Mouse (Mus musculus) CH12.LX (cell line): ENCODE results near the gene Sfxn5. TPM values are rescaled to one million over a fixed set of nuclear protein-coding genes. Genes with fewer than 3 reads are reported as not detected.

Experiments
- DNase-seq: peaks from one replicate; pipeline ENCODE4 v3.0.0-alpha.2; 2013; ENCODE audit errors: extremely low read depth
- H3K27ac ChIP-seq: 2 replicates; pipeline ENCODE4 v1.5.1; 2012; ENCODE audit warnings: low read depth, mild to moderate bottlenecking, control low read depth, moderate library complexity; ENCODE audit not compliant: insufficient read depth
- H3K27me3 ChIP-seq: replicated peaks from 2 replicates; pipeline ENCODE3; 2012; ENCODE audit warnings: inconsistent platforms
- H3K36me3 ChIP-seq, 2 experiments: replicated peaks in 1 of 2; 2 replicates each; pipeline versions ENCODE3 to v1.6.1; 2012; ENCODE audit warnings: inconsistent platforms in 1 of 2, low read length in 1 of 2, mild to moderate bottlenecking in 1 of 2, mixed read lengths in 1 of 2, moderate library complexity in 1 of 2; ENCODE audit not compliant: control insufficient read depth in 1 of 2, insufficient read depth in 1 of 2
- H3K4me1 ChIP-seq, 2 experiments: 2 replicates each; pipeline ENCODE4 v1.6.1; 2012; ENCODE audit warnings: inconsistent platforms in 1 of 2, moderate library complexity in 1 of 2; ENCODE audit not compliant: insufficient read depth in 2 of 2, control insufficient read depth in 1 of 2
- H3K4me2 ChIP-seq: 2 replicates; pipeline ENCODE4 v1.6.1; 2012; ENCODE audit warnings: low read depth, mild to moderate bottlenecking, control low read depth; ENCODE audit not compliant: poor library complexity, insufficient read depth, severe bottlenecking
- H3K4me3 ChIP-seq, 3 experiments: fragments of 150-350 bp in 1 of 3; sonication (generic) in 1 of 3; replicated peaks in 1 of 3; 2 replicates each; pipeline versions ENCODE3 to v1.5.1; 2011 to 2012; ENCODE audit warnings: low read depth in 2 of 3, low read length in 2 of 3, mild to moderate bottlenecking in 2 of 3, moderate library complexity in 2 of 3, control low read depth in 1 of 3, improper control_type of control experiment in 1 of 3, inconsistent platforms in 1 of 3, mixed read lengths in 1 of 3; ENCODE audit not compliant: poor library complexity in 1 of 3
- H3K79me2 ChIP-seq: replicated peaks from 2 replicates; pipeline ENCODE4 v1.6.1; 2012; ENCODE audit warnings: mild to moderate bottlenecking, moderate library complexity; ENCODE audit not compliant: control insufficient read depth, poor library complexity, insufficient read depth, severe bottlenecking; ENCODE audit errors: extremely low read depth
- H3K9ac ChIP-seq: 2 replicates; pipeline ENCODE4 v1.6.1; 2012; ENCODE audit warnings: low read depth, mild to moderate bottlenecking, control low read depth, moderate library complexity; ENCODE audit not compliant: insufficient read depth
- H3K9me3 ChIP-seq: replicated peaks from 2 replicates; pipeline ENCODE3; 2012; ENCODE audit warnings: low read length, inconsistent platforms, mixed read lengths
- CHD2 ChIP-seq: IDR thresholded peaks from 2 replicates; pipeline ENCODE4 v1.6.1; 2011; ENCODE audit warnings: low read length, improper control_type of control experiment
- CTCF ChIP-seq, 2 experiments: IDR thresholded peaks in 1 of 2; conservative IDR thresholded peaks in 1 of 2; 2 replicates each; pipeline ENCODE4 v1.5.1; 2011 to 2012; ENCODE audit warnings: low read depth in 2 of 2, low read length in 2 of 2, improper control_type of control experiment in 1 of 2, inconsistent platforms in 1 of 2, mild to moderate bottlenecking in 1 of 2, moderate library complexity in 1 of 2
- E2F4 ChIP-seq: IDR thresholded peaks from 2 replicates; pipeline ENCODE4 v1.6.1; 2011; ENCODE audit warnings: low read depth, low read length, improper control_type of control experiment; ENCODE audit not compliant: insufficient replicate concordance
- EP300 ChIP-seq: IDR thresholded peaks from 2 replicates; pipeline ENCODE4 v1.6.1; 2011; ENCODE audit warnings: low read length, improper control_type of control experiment
- GABPA ChIP-seq: IDR thresholded peaks from 2 replicates; pipeline ENCODE4 v1.6.1; 2012; ENCODE audit warnings: low read depth, low read length, improper control_type of control experiment, inconsistent platforms; ENCODE audit not compliant: insufficient replicate concordance
- HCFC1 ChIP-seq: IDR thresholded peaks from 2 replicates; pipeline ENCODE4 v1.6.1; 2012; ENCODE audit warnings: low read depth, mild to moderate bottlenecking, inconsistent platforms, low read length, improper control_type of control experiment
- JUN ChIP-seq: IDR thresholded peaks from 2 replicates; pipeline ENCODE4 v1.6.1; 2011; ENCODE audit warnings: low read depth, mild to moderate bottlenecking, low read length, improper control_type of control experiment, moderate library complexity; ENCODE audit not compliant: insufficient read depth
- JUND ChIP-seq: conservative IDR thresholded peaks from 2 replicates; pipeline ENCODE4 v1.6.1; 2011; ENCODE audit warnings: low read depth, low read length, improper control_type of control experiment
- MAFK ChIP-seq: IDR thresholded peaks from 2 replicates; pipeline ENCODE4 v1.6.1; 2011; ENCODE audit warnings: low read length, improper control_type of control experiment; ENCODE audit not compliant: insufficient replicate concordance
- MAX ChIP-seq: IDR thresholded peaks from 2 replicates; pipeline ENCODE4 v1.6.1; 2011; ENCODE audit warnings: low read length, improper control_type of control experiment
- MAZ ChIP-seq: IDR thresholded peaks from 2 replicates; pipeline ENCODE4 v1.6.1; 2012; ENCODE audit warnings: low read depth, mild to moderate bottlenecking, inconsistent platforms, low read length, improper control_type of control experiment, moderate library complexity
- MYC ChIP-seq: IDR thresholded peaks from 2 replicates; pipeline ENCODE4 v1.6.1; 2011; ENCODE audit warnings: low read depth, mild to moderate bottlenecking, improper control_type of control experiment, low read length
- NELFE ChIP-seq: IDR thresholded peaks from 2 replicates; pipeline ENCODE4 v1.6.1; 2011; ENCODE audit warnings: low read depth, low read length, improper control_type of control experiment
- PAX5 ChIP-seq: IDR thresholded peaks from 2 replicates; pipeline ENCODE4 v1.6.1; 2012; ENCODE audit warnings: low read length, inconsistent platforms, mixed read lengths
- POLR2A ChIP-seq: IDR thresholded peaks from 2 replicates; pipeline ENCODE4 v1.6.1; 2011; ENCODE audit warnings: low read depth, mild to moderate bottlenecking, improper control_type of control experiment, low read length
- POLR2AphosphoS2 ChIP-seq: IDR thresholded peaks from 2 replicates; pipeline ENCODE4 v1.6.1; 2011; ENCODE audit warnings: low read depth, low read length, improper control_type of control experiment
- RAD21 ChIP-seq: IDR thresholded peaks from 2 replicates; pipeline ENCODE4 v1.6.1; 2011; ENCODE audit warnings: low read depth, mild to moderate bottlenecking, low read length, improper control_type of control experiment, moderate library complexity
- SIN3A ChIP-seq: IDR thresholded peaks from 2 replicates; pipeline ENCODE4 v1.6.1; 2012; ENCODE audit warnings: low read length, improper control_type of control experiment, inconsistent platforms
- TBP ChIP-seq: conservative IDR thresholded peaks from 2 replicates; pipeline ENCODE4 v1.6.1; 2011; ENCODE audit warnings: low read depth, low read length, improper control_type of control experiment
- TCF12 ChIP-seq: IDR thresholded peaks from 2 replicates; pipeline ENCODE4 v1.6.1; 2014; ENCODE audit warnings: low read depth, mild to moderate bottlenecking, inconsistent platforms, low read length, improper control_type of control experiment
- UBTF ChIP-seq: IDR thresholded peaks from 2 replicates; pipeline ENCODE4 v1.6.1; 2012; ENCODE audit warnings: low read depth, mild to moderate bottlenecking, inconsistent platforms, low read length, improper control_type of control experiment, moderate library complexity
- USF2 ChIP-seq: conservative IDR thresholded peaks from 2 replicates; pipeline ENCODE4 v1.6.1; 2011; ENCODE audit warnings: low read depth, low read length, improper control_type of control experiment
- ZC3H11A ChIP-seq: IDR thresholded peaks from 2 replicates; pipeline ENCODE4 v1.6.1; 2012; ENCODE audit warnings: low read depth, mild to moderate bottlenecking, inconsistent platforms, low read length, improper control_type of control experiment
- ZKSCAN1 ChIP-seq: IDR thresholded peaks from 2 replicates; pipeline ENCODE4 v1.6.1; 2012; ENCODE audit warnings: low read depth, inconsistent platforms, low read length, improper control_type of control experiment, borderline replicate concordance
- ZMIZ1 ChIP-seq: IDR thresholded peaks from 2 replicates; pipeline ENCODE4 v1.6.1; 2012; ENCODE audit warnings: low read depth, mild to moderate bottlenecking, inconsistent platforms, low read length, improper control_type of control experiment
- ZNF384 ChIP-seq: IDR thresholded peaks from 2 replicates; pipeline ENCODE4 v1.6.1; 2012; ENCODE audit warnings: low read depth, low read length, improper control_type of control experiment, inconsistent platforms
- dilution Hi-C: fragments of 300-500 bp; cut with MboI; formaldehyde crosslinking; loops from 2 replicates; pipeline ENCODE4 v1.14.3; 2020; ENCODE audit warnings: low sequenced_read_pairs; ENCODE audit not compliant: extremely low pct_unique_long_range_greater_than_20kb, extremely low pct_ligation_motif_present
- in situ Hi-C: fragments of 300-500 bp; cut with MboI; formaldehyde crosslinking; loops from 3 replicates; pipeline ENCODE4 v1.14.3; 2019; ENCODE audit warnings: low sequenced_read_pairs, low pct_ligation_motif_present, low pct_unique_long_range_greater_than_20kb, mixed read lengths
- polyA plus RNA-seq: library from polyadenylated mRNA; unstranded; fragments of >175 nt; gene quantifications from 2 replicates; pipeline ENCODE4 v1.2.1, GENCODE M21; 2012; ENCODE audit warnings: low read depth; ENCODE audit not compliant: insufficient read length
- total RNA-seq, 2 experiments: library from RNA; depleted of rRNA; stranded (reverse); fragments of 300-350 nt in 1 of 2; fragments of >200 nt in 1 of 2; gene quantifications; 2 replicates each; pipeline ENCODE4 v1.2.3; 2012 to 2014

The Sfxn5 gene
- total and polyA plus RNA-seq, 3 experiments, result 0.55 to 0.93 (median 0.66) TPM

GRCm38 (mm10) chr6:85280871-85281270, 52.4 kb downstream of the Sfxn5 start:
- dilution Hi-C loops (no loop called here), in situ Hi-C loops (no loop called here)
- no peak for TF ChIP-seq ZMIZ1
- no peak for TF ChIP-seq MAFK
- no peak for TF ChIP-seq USF2
- TF ChIP-seq RAD21, result no peak
- no peak for TF ChIP-seq JUND
- TF ChIP-seq ZNF384, result no peak
- no peak for TF ChIP-seq E2F4
- TF ChIP-seq GABPA, result no peak
- TF ChIP-seq HCFC1, result no peak
- no peak for TF ChIP-seq NELFE
- TF ChIP-seq TBP, result no peak
- no peak for TF ChIP-seq POLR2A
- TF ChIP-seq MYC, result no peak
- TF ChIP-seq SIN3A, result no peak
- no peak for TF ChIP-seq UBTF
- no peak for TF ChIP-seq POLR2AphosphoS2
- TF ChIP-seq CTCF (conservative IDR thresholded peaks at IDR 0.05 in 1 of 2, IDR thresholded peaks at IDR 0.05 in 1 of 2; ENCODE audit: low read depth in 2 of 2, low read length in 2 of 2), result no peak
- Histone ChIP-seq H3K27me3 (no peaks in the 10 kb centered on the region), H3K4me1 (no peaks in the 10 kb centered on the region), H3K27ac (no peak overlapping the region), H3K36me3 (no peaks in the 10 kb centered on the region), H3K9ac (no peak overlapping the region), H3K4me2 (no peak overlapping the region), H3K4me3 (no peak overlapping the region), H3K79me2 (no peaks in the 10 kb centered on the region), H3K9me3 (no peaks in the 10 kb centered on the region)
- no peak for DNase-seq

- Histone ChIP-seq H3K9me3 (no peaks in the 10 kb centered on the region), H3K4me1 (no peaks in the 10 kb centered on the region), H3K79me2 (no peaks in the 10 kb centered on the region), H3K27ac (no peak overlapping the region), H3K36me3 (no peaks in the 10 kb centered on the region)
- dilution Hi-C loops, result no loop called here
- no peak for TF ChIP-seq CHD2
- TF ChIP-seq EP300, result no peak
- no peak for TF ChIP-seq MAFK
- TF ChIP-seq MAZ, result no peak
- TF ChIP-seq UBTF, result no peak
- TF ChIP-seq ZKSCAN1, result no peak
- no peak for TF ChIP-seq MAX
- TF ChIP-seq POLR2A, result no peak
- no peak for TF ChIP-seq ZMIZ1
- TF ChIP-seq TCF12, result no peak
- TF ChIP-seq GABPA, result no peak
- no peak for TF ChIP-seq NELFE
- TF ChIP-seq JUN, result no peak
- no peak for TF ChIP-seq PAX5
- no peak for TF ChIP-seq ZC3H11A
- TF ChIP-seq, all 38 proteins: peak for 0
- Histone ChIP-seq H3K27me3 (no peaks in the 10 kb centered on the region), H3K9ac (no peak overlapping the region), H3K4me2 (no peak overlapping the region), H3K4me3 (no peak overlapping the region)
- no peak for DNase-seq
- in situ Hi-C loops, result no loop called here
These were observed 56.7 kb downstream of the Sfxn5 start for GRCm38 (mm10) chr6:85276571-85276970.
